Mouse (Mus musculus) E14TG2a.4 (cell line): ENCODE measurements around the gene Anxa5.

Experiments
- H3K27me3 ChIP-seq: 2 replicates; pipeline ENCODE4 v1.6.1; 2014; ENCODE audit warnings: low read length, control low read depth; ENCODE audit not compliant: insufficient read depth
- H3K36me3 ChIP-seq: 2 replicates; pipeline ENCODE4 v1.6.1; 2014; ENCODE audit warnings: low read length, control low read depth; ENCODE audit not compliant: insufficient read depth
- H3K4me1 ChIP-seq: replicated peaks from 2 replicates; pipeline ENCODE4 v1.6.1; 2014; ENCODE audit warnings: low read depth, low read length, control low read depth
- H3K4me3 ChIP-seq: replicated peaks from 2 replicates; pipeline ENCODE4 v1.5.1; 2014; ENCODE audit warnings: mild to moderate bottlenecking, low read length
- H3K9me3 ChIP-seq: 2 replicates; pipeline ENCODE4 v1.6.1; 2014; ENCODE audit warnings: low read length, control low read depth
- CTCF ChIP-seq: conservative IDR thresholded peaks from 2 replicates; pipeline ENCODE4 v1.5.1; 2014; ENCODE audit warnings: low read length
- NANOG ChIP-seq: IDR thresholded peaks from 2 replicates; pipeline ENCODE4 v1.6.1; 2014; ENCODE audit warnings: borderline replicate concordance, low read length, mixed read lengths
- POU5F1 ChIP-seq: IDR thresholded peaks from 2 replicates; pipeline ENCODE4 v1.6.1; 2014; ENCODE audit warnings: low read length, borderline replicate concordance

Gene Anxa5

DNA sequence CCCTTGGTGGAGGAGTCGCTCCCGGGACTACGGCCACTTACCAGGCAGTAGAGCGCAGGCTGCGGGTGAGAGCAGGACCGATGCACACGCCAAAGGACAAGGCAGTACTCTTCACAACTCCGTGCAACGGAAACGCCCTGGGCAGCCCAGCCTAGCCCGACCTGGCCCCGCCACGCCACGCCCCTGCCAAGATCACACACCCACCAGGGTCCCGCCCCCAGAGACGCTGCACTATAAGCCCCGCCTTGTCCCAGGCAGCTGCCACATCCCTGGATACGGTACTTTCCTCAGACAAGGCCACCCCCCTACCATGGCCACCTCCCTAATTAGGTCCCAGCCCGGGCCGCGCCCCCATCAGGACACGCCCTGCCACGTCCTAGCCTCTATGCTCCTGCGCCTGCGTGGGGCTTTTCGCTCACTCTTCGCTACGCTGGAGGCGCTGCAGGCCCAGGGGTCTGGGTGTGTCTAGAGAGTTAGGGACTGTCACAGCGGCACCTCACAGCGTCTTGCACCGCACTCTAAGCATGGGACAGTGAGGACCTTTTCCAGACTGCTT is at the start of gene Anxa5, which contains the start of gene 1810062G17Rik:
Anxa5 (minus strand) TSS at position 363 of the 556 bp plus-strand sequence.
1810062G17Rik (plus strand) TSS at position 406 of the 556 bp plus-strand sequence.
- Histone ChIP-seq H3K4me3 (peak within 1 kb of the TSS; percentile 83), H3K4me1 (peaks cover 30% of the 10 kb centered on the region), H3K36me3 (no peaks in the 10 kb centered on the region), H3K27me3 (peaks cover 30% of the 10 kb centered on the region), H3K9me3 (no peaks in the 10 kb centered on the region)
- TF ChIP-seq NANOG = no peak
- TF ChIP-seq POU5F1 = no peak
- TF ChIP-seq CTCF = no peak

DNA sequence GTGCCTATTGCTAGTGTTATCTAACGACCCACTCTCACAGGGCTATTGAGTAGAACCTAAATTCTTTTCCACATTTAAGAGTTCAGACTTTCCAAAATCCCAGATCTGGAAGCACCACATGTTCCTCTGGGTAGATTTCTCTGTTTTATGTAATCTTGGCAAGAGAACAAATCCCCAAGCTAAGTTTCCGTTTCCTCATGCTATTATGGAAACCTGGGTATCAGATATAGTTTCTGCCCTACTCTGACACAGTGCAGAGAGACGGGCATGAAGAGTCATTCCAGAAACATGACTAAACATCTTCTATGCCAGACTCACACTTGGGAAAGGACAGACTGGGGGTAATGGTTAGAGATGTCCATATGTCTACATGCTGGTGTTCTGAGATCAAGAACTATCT is 48.8 kb upstream of the Anxa5 start:
- Histone ChIP-seq H3K36me3 (no peaks in the 10 kb centered on the region), H3K9me3 (peaks cover 3% of the 10 kb centered on the region; the same call in 1 of the 2 replicates), H3K4me3 (no peak overlapping the region), H3K4me1 (peaks cover 24% of the 10 kb centered on the region), H3K27me3 (peaks cover 44% of the 10 kb centered on the region)
- TF ChIP-seq NANOG (no peak), POU5F1 (no peak), CTCF (no peak)

DNA sequence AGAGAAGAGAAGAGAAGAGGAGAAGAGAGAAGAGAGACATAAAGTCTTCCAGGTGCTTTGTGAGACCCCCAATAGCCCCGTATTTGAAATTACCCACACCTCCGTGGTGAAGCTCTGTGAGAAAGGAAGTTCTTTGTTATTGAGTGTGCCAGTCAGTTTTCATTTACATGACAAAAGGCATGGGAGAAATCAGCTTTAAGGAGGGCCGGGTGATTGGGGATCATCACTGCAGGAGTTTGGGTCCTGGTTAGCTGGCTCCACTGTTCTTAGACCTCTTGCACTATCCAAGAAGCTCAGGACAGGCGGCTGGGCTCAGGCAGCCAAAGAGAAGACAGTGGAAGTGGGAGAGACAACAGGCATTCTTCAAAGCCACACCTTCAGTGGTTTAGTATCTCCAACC is 46.4 kb upstream of the Anxa5 start:
- Histone ChIP-seq H3K4me1 (peaks cover 24% of the 10 kb centered on the region), H3K4me3 (no peak overlapping the region), H3K9me3 (peaks cover 3% of the 10 kb centered on the region; the same call in 1 of the 2 replicates), H3K36me3 (no peaks in the 10 kb centered on the region), H3K27me3 (peaks cover 44% of the 10 kb centered on the region)
- no peak for TF ChIP-seq CTCF
- TF ChIP-seq NANOG = peak; percentile 21; the same call in 1 of the 2 replicates
- peak; percentile 67; the same call in 1 of the 2 replicates for TF ChIP-seq POU5F1

DNA sequence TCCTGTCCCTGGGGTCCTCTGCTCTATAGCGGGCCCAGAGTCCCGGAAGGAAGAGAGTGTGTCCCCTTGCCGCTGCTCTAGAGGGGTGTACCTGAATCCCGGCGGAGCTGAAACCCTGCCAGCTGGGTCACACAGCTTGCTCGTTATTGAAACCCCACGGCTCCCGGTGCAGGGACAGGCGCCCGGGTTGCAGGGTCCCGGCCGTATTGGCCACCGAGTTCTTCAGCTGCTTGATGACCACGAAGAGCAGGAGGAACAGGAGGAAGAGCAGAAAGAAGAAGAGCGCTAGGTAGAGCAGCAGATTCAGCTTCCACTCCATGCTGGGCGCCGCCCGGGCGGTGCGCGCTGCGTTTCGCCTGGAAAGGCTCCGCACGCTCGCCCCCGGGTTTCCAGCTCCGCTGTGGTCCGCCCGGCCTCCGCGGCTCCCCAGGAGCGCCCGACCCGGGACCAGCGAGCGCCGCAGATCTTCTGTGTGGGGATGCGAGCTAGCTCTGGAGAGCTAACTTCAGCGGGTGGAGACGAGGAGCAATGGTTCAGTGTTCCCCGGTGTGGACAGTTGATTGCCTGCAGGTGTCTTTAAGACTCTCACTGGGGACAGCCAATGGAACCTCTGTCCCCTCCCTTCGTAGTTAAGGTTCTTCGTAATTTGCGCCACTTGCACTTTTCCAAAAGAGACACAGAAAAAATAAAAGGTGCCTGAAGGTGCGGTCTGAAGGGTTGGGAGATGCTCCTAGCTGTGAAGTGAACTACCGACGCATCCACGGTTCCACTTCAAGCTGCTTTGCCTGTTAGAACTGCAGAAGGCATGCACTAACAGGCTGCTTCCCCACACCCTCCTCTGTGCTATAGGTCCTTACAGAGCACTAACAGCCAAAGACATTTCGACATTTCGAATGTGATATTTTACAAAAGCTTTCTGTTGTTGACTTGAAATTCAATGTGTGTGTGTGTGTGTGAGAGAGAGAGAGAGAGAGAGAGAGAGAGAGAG is 45.7 kb upstream of the Anxa5 start, which contains the start of gene Gm11549:
Gm11549 (minus strand) TSS at position 741 of the 988 bp plus-strand sequence.
- peak within 1 kb of the TSS; percentile 78 for H3K4me3 ChIP-seq
- TF ChIP-seq CTCF = no peak
- H3K27me3 ChIP-seq = peaks cover 44% of the 10 kb centered on the region
- H3K4me1 ChIP-seq = peaks cover 24% of the 10 kb centered on the region
- no peaks in the 10 kb centered on the region for H3K36me3 ChIP-seq
- H3K9me3 ChIP-seq = peaks cover 3% of the 10 kb centered on the region; the same call in 1 of the 2 replicates

DNA sequence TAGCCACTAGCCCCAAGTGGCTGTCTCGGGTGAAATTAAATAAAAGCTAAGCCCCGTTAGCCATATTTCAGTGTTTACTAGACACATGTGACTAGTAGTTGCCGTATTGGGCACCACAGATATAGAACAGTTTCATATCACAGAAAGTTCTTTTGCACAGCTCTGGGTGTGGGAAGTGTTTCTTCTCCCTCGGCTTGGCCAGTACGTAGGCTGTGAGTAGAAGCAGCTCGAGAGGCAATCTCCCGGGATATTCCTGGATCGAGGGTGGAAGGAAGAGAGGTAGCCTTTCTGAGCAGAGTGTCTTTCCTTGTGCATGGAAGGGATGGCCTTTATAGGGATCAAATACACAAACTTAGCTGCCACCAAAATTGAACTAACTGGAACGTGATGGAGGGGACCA is 40.5 kb upstream of the Anxa5 start:
- H3K9me3 ChIP-seq = peaks cover 26% of the 10 kb centered on the region
- H3K4me1 ChIP-seq = peaks cover 7% of the 10 kb centered on the region
- no peak overlapping the region for H3K4me3 ChIP-seq
- no peaks in the 10 kb centered on the region for H3K36me3 ChIP-seq
- TF ChIP-seq CTCF = no peak
- TF ChIP-seq POU5F1 = no peak
- TF ChIP-seq NANOG = no peak
- peaks cover 14% of the 10 kb centered on the region for H3K27me3 ChIP-seq

DNA sequence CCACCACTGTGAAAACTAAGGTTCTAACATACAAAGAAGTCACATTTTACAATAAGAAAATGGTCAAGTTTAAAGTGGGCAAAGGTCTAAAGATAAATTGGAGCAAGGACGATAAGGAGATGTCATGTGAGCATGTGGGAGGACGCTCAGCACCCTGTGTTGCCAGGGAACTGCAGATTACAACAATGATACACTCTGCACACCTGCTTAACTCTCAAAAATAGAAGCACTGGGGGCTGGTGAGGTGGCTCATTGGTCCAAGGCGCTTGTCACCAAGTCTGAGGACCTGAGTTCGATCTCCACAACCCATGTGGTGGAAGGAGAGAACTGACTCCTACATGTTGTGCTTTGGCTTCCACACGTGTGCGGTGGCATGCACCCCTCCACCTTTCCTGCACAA is 35.8 kb upstream of the Anxa5 start:
- TF ChIP-seq CTCF = no peak
- no peak for TF ChIP-seq POU5F1
- TF ChIP-seq NANOG = no peak
- Histone ChIP-seq H3K27me3 (no peaks in the 10 kb centered on the region), H3K4me3 (no peak overlapping the region), H3K9me3 (peaks cover 50% of the 10 kb centered on the region), H3K4me1 (no peaks in the 10 kb centered on the region), H3K36me3 (no peaks in the 10 kb centered on the region)

DNA sequence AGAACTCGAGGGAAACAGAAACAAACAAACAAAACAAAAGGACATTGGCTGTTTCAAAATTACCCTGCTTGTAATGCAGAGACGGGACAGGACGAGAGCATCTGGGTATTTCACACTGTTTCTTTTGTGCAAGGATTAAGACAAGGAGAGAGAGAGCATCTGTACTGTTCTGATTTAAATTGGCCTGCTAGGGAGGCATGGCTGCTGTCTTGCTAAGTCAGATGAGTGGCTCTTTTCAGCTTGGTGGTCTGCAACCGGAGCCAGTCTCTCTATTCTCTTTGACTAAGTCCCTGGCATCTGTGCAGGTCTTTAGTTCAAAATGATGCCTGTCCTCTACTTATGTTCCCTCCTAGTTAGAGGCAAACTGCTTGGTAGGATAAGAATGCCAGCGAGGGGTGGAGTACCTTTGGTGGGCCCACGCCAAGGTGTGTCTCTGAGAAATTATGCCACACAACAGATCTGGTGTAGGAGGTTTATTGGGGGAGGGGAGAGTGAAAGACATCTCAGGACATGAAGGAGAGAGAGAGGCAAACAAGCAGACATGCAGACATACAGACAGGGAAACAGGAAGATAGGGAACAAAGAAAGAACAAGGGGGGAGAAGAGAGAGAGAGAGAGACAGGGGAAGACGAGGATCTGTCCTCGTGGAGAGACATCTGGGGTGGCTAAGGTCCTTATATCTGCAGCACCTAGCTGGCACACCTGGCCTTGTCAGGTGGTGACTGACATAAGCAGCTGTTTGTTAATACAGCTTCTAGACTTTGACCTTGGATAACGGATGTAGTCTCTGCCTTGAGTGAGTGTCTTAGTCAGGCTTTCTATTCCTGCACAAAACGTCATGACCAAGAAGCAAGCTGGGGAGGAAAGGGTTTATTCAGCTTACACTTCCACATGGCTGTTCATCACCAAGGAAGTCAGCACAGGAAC is 30.4 kb upstream of the Anxa5 start:
- H3K9me3 ChIP-seq = peaks cover 40% of the 10 kb centered on the region
- TF ChIP-seq CTCF (no peak), NANOG (no peak), POU5F1 (no peak)

More for the DNA sequence above, 30.4 kb upstream of the Anxa5 start:
- Histone ChIP-seq H3K27me3 (no peaks in the 10 kb centered on the region), H3K36me3 (no peaks in the 10 kb centered on the region), H3K4me1 (no peaks in the 10 kb centered on the region), H3K4me3 (no peak overlapping the region)
